Mouse (Mus musculus) CH12.LX (cell line): ENCODE measurements around the gene Rc3h1. TPM values are rescaled to one million over a fixed set of nuclear protein-coding genes. Genes with fewer than 3 reads are reported as not detected.
A peak's percentile ranks its signal among the peaks of the same experiment; 100 is the strongest.

Source experiments
- DNase-seq: peaks from one replicate; pipeline ENCODE4 v3.0.0-alpha.2; 2013; ENCODE audit errors: extremely low read depth
- H3K27ac ChIP-seq: 2 replicates; pipeline ENCODE4 v1.5.1; 2012; ENCODE audit warnings: low read depth, mild to moderate bottlenecking, control low read depth, moderate library complexity; ENCODE audit not compliant: insufficient read depth
- H3K27me3 ChIP-seq: replicated peaks from 2 replicates; pipeline ENCODE3; 2012; ENCODE audit warnings: inconsistent platforms
- H3K36me3 ChIP-seq, 2 experiments: replicated peaks in 1 of 2; 2 replicates each; pipeline versions ENCODE3 to v1.6.1; 2012; ENCODE audit warnings: inconsistent platforms in 1 of 2, low read length in 1 of 2, mild to moderate bottlenecking in 1 of 2, mixed read lengths in 1 of 2, moderate library complexity in 1 of 2; ENCODE audit not compliant: control insufficient read depth in 1 of 2, insufficient read depth in 1 of 2
- H3K4me1 ChIP-seq, 2 experiments: 2 replicates each; pipeline ENCODE4 v1.6.1; 2012; ENCODE audit warnings: inconsistent platforms in 1 of 2, moderate library complexity in 1 of 2; ENCODE audit not compliant: insufficient read depth in 2 of 2, control insufficient read depth in 1 of 2
- H3K4me2 ChIP-seq: 2 replicates; pipeline ENCODE4 v1.6.1; 2012; ENCODE audit warnings: low read depth, mild to moderate bottlenecking, control low read depth; ENCODE audit not compliant: poor library complexity, insufficient read depth, severe bottlenecking
- H3K4me3 ChIP-seq, 3 experiments: fragments of 150-350 bp in 1 of 3; sonication (generic) in 1 of 3; replicated peaks in 1 of 3; 2 replicates each; pipeline versions ENCODE3 to v1.5.1; 2011 to 2012; ENCODE audit warnings: low read depth in 2 of 3, low read length in 2 of 3, mild to moderate bottlenecking in 2 of 3, moderate library complexity in 2 of 3, control low read depth in 1 of 3, improper control_type of control experiment in 1 of 3, inconsistent platforms in 1 of 3, mixed read lengths in 1 of 3; ENCODE audit not compliant: poor library complexity in 1 of 3
- H3K79me2 ChIP-seq: replicated peaks from 2 replicates; pipeline ENCODE4 v1.6.1; 2012; ENCODE audit warnings: mild to moderate bottlenecking, moderate library complexity; ENCODE audit not compliant: control insufficient read depth, poor library complexity, insufficient read depth, severe bottlenecking; ENCODE audit errors: extremely low read depth
- H3K9ac ChIP-seq: 2 replicates; pipeline ENCODE4 v1.6.1; 2012; ENCODE audit warnings: low read depth, mild to moderate bottlenecking, control low read depth, moderate library complexity; ENCODE audit not compliant: insufficient read depth
- H3K9me3 ChIP-seq: replicated peaks from 2 replicates; pipeline ENCODE3; 2012; ENCODE audit warnings: low read length, inconsistent platforms, mixed read lengths
- CHD2 ChIP-seq: IDR thresholded peaks from 2 replicates; pipeline ENCODE4 v1.6.1; 2011; ENCODE audit warnings: low read length, improper control_type of control experiment
- E2F4 ChIP-seq: IDR thresholded peaks from 2 replicates; pipeline ENCODE4 v1.6.1; 2011; ENCODE audit warnings: low read depth, low read length, improper control_type of control experiment; ENCODE audit not compliant: insufficient replicate concordance
- JUND ChIP-seq: conservative IDR thresholded peaks from 2 replicates; pipeline ENCODE4 v1.6.1; 2011; ENCODE audit warnings: low read depth, low read length, improper control_type of control experiment
- MAFK ChIP-seq: IDR thresholded peaks from 2 replicates; pipeline ENCODE4 v1.6.1; 2011; ENCODE audit warnings: low read length, improper control_type of control experiment; ENCODE audit not compliant: insufficient replicate concordance
- MXI1 ChIP-seq: IDR thresholded peaks from 2 replicates; pipeline ENCODE4 v1.6.1; 2011; ENCODE audit warnings: mild to moderate bottlenecking, low read depth, low read length, improper control_type of control experiment
- NRF1 ChIP-seq: IDR thresholded peaks from 2 replicates; pipeline ENCODE4 v1.6.1; 2014; ENCODE audit warnings: low read depth, mild to moderate bottlenecking, inconsistent platforms, low read length, improper control_type of control experiment, moderate library complexity
- POLR2A ChIP-seq: IDR thresholded peaks from 2 replicates; pipeline ENCODE4 v1.6.1; 2011; ENCODE audit warnings: low read depth, mild to moderate bottlenecking, improper control_type of control experiment, low read length
- RAD21 ChIP-seq: IDR thresholded peaks from 2 replicates; pipeline ENCODE4 v1.6.1; 2011; ENCODE audit warnings: low read depth, mild to moderate bottlenecking, low read length, improper control_type of control experiment, moderate library complexity
- RCOR1 ChIP-seq: conservative IDR thresholded peaks from 2 replicates; pipeline ENCODE4 v1.6.1; 2012; ENCODE audit warnings: low read depth, mild to moderate bottlenecking, inconsistent platforms, low read length, improper control_type of control experiment
- SIN3A ChIP-seq: IDR thresholded peaks from 2 replicates; pipeline ENCODE4 v1.6.1; 2012; ENCODE audit warnings: low read length, improper control_type of control experiment, inconsistent platforms
- USF2 ChIP-seq: conservative IDR thresholded peaks from 2 replicates; pipeline ENCODE4 v1.6.1; 2011; ENCODE audit warnings: low read depth, low read length, improper control_type of control experiment
- ZC3H11A ChIP-seq: IDR thresholded peaks from 2 replicates; pipeline ENCODE4 v1.6.1; 2012; ENCODE audit warnings: low read depth, mild to moderate bottlenecking, inconsistent platforms, low read length, improper control_type of control experiment
- ZMIZ1 ChIP-seq: IDR thresholded peaks from 2 replicates; pipeline ENCODE4 v1.6.1; 2012; ENCODE audit warnings: low read depth, mild to moderate bottlenecking, inconsistent platforms, low read length, improper control_type of control experiment
- dilution Hi-C: fragments of 300-500 bp; cut with MboI; formaldehyde crosslinking; loops from 2 replicates; pipeline ENCODE4 v1.14.3; 2020; ENCODE audit warnings: low sequenced_read_pairs; ENCODE audit not compliant: extremely low pct_unique_long_range_greater_than_20kb, extremely low pct_ligation_motif_present
- in situ Hi-C: fragments of 300-500 bp; cut with MboI; formaldehyde crosslinking; loops from 3 replicates; pipeline ENCODE4 v1.14.3; 2019; ENCODE audit warnings: low sequenced_read_pairs, low pct_ligation_motif_present, low pct_unique_long_range_greater_than_20kb, mixed read lengths
- polyA plus RNA-seq: library from polyadenylated mRNA; unstranded; fragments of >175 nt; gene quantifications from 2 replicates; pipeline ENCODE4 v1.2.1, GENCODE M21; 2012; ENCODE audit warnings: low read depth; ENCODE audit not compliant: insufficient read length
- total RNA-seq, 2 experiments: library from RNA; depleted of rRNA; stranded (reverse); fragments of 300-350 nt in 1 of 2; fragments of >200 nt in 1 of 2; gene quantifications; 2 replicates each; pipeline ENCODE4 v1.2.3; 2012 to 2014

Rc3h1 gene
- total and polyA plus RNA-seq, 3 experiments: 17.8 to 22.5 (median 21.7) TPM

GRCm38 (mm10) chr1:160899701-160900100, 6.5 kb upstream of the Rc3h1 start:
- no peak for DNase-seq
- H3K9me3 ChIP-seq: no peaks in the 10 kb centered on the region
- H3K79me2 ChIP-seq: no peaks in the 10 kb centered on the region
- H3K27ac ChIP-seq: no peak overlapping the region
- dilution Hi-C loops: no loop called here
- no peak overlapping the region for H3K4me2 ChIP-seq
- TF ChIP-seq E2F4 (no peak), RCOR1 (no peak), USF2 (no peak), ZC3H11A (no peak), RAD21 (no peak)
- TF ChIP-seq, all 38 proteins: peak for 0
- H3K4me3 ChIP-seq: no peak overlapping the region
- peaks cover 9% of the 10 kb centered on the region for H3K27me3 ChIP-seq
- H3K36me3 ChIP-seq: no peaks in the 10 kb centered on the region
- H3K9ac ChIP-seq: no peak overlapping the region
- H3K4me1 ChIP-seq: 0 out of 4 replicates have a peak, but pooled peaks cover 0 to 2% of the 10 kb centered on the region in 2 experiments
- in situ Hi-C loops: no loop called here

- TF ChIP-seq MAFK (no peak), CHD2 (no peak), ZMIZ1 (no peak), POLR2A (no peak), NRF1 (no peak), SIN3A (no peak)
- Histone ChIP-seq H3K4me2 (no peak overlapping the region), H3K4me3 (no peak overlapping the region), H3K79me2 (peaks cover 20% of the 10 kb centered on the region), H3K36me3 (peaks cover 0 to under 1% of the 10 kb centered on the region in 2 experiments), H3K27ac (no peak overlapping the region), H3K9ac (no peak overlapping the region), H3K27me3 (peaks cover 9% of the 10 kb centered on the region), H3K9me3 (no peaks in the 10 kb centered on the region), H3K4me1 (peaks cover 2 to 11% of the 10 kb centered on the region in 2 experiments; a peak in 2 of 4 replicates)
- DNase-seq: no peak
- in situ Hi-C loops: no loop called here
- dilution Hi-C loops: no loop called here
Measured at GRCm38 (mm10) chr1:160904047-160904446, 2.2 kb upstream of the Rc3h1 start.

- H3K79me2 ChIP-seq: peaks cover 38% of the 10 kb centered on the region
- H3K4me1 ChIP-seq: peaks cover 0 to 19% of the 10 kb centered on the region in 2 experiments; a peak in 2 of 4 replicates
- TF ChIP-seq MXI1 (peak; percentile 29; the same call in 1 of the 2 replicates), JUND (no peak), SIN3A (peak; percentile 4; the same call in 1 of the 2 replicates)
- H3K27ac ChIP-seq: peak overlapping the region; percentile 55
- in situ Hi-C loops (no loop called here), dilution Hi-C loops (no loop called here)
- peak overlapping the region; percentile 85 for H3K9ac ChIP-seq
- peaks cover 0 to 12% of the 10 kb centered on the region in 2 experiments for H3K36me3 ChIP-seq
- DNase-seq: peak; percentile 27
- peak overlapping the region; percentile 87 for H3K4me2 ChIP-seq
- peak overlapping the region; percentile 59 to 98 (median 96) for H3K4me3 ChIP-seq
- no peaks in the 10 kb centered on the region for H3K9me3 ChIP-seq
- peaks cover 9% of the 10 kb centered on the region for H3K27me3 ChIP-seq
Measured at GRCm38 (mm10) chr1:160906558-160907481, 602 bp downstream of the Rc3h1 start.
